9 mouse cellular contexts compared by ENCODE assay signal in genomic region chr4:124644974-124645433, GRCm38 (mm10). TPM values are rescaled to one million over a fixed set of nuclear protein-coding genes. Genes with fewer than 3 reads are reported as not detected.
A peak's percentile ranks its signal among the peaks of the same experiment; 100 is the strongest.
DNase-seq lines count a peak whose midpoint lies in the region; ATAC-seq lines count a peak whose summit lies in the region.
"Had no signal": no experiment of that assay in that cellular context is flagged by ENCODE, and none has a peak within 500 bp of the region (broad histone marks: within the 10 kb centered on the region; RNA-seq: fewer than 3 reads in every experiment).

No protein-coding gene starts in this region.

- no peak overlapping the region for H3K27ac ChIP-seq in stomach, embryonic 16.5 days (ENCODE audit: low read length)

- H3K9ac ChIP-seq in stomach, embryonic 16.5 days (ENCODE audit: low read length) = no peak overlapping the region

- no peak overlapping the region for H3K4me2 ChIP-seq in stomach, embryonic 16.5 days (ENCODE audit: low read depth, low read length)

- no peak overlapping the region for H3K4me3 ChIP-seq in stomach, embryonic 16.5 days (replicated peaks; ENCODE audit: low read length)
- H3K4me3 ChIP-seq: midbrain, embryonic 10.5 days had no signal

- H3K4me1 ChIP-seq in stomach, embryonic 16.5 days (ENCODE audit: control insufficient read depth, insufficient read depth, low read length) = peaks cover 6% of the 10 kb centered on the region; the same call in 1 of the 2 replicates

- no peaks in the 10 kb centered on the region for H3K36me3 ChIP-seq in stomach, embryonic 16.5 days (ENCODE audit: control insufficient read depth, insufficient read depth, low read length)
- H3K36me3 ChIP-seq: midbrain, embryonic 10.5 days had no signal

- WGBS in stomach, embryonic 16.5 days = 6% methylated on average over 3 of the region's 3 CpGs

- DNase-seq in urinary bladder, adult 18-20 months (ENCODE audit: low spot score in 2 of 2) = peak; percentile 36 to 61
- no peak for DNase-seq in urinary bladder, postnatal 4 days (ENCODE audit: low spot score in 2 of 2)
- DNase-seq in c-Kit-negative CD71-positive TER-119-positive erythroid progenitor cells, embryonic 14.5 days (ENCODE audit: low read depth, low spot score) = peak; percentile 28
- DNase-seq in kidney, postnatal 14 days = peak; percentile 14
- no peak for DNase-seq in right cerebral cortex, postnatal 10 days (ENCODE audit: low spot score in 2 of 2)
- no peak for DNase-seq in cerebellum, postnatal 25 days
- no peak for DNase-seq in layer of hippocampus, postnatal 25 days (ENCODE audit: extremely low spot score in 1 of 2, low spot score in 1 of 2)

- H3K9me3 ChIP-seq in stomach, embryonic 16.5 days (replicated peaks; ENCODE audit: control insufficient read depth, low read length) = no peaks in the 10 kb centered on the region
- H3K9me3 ChIP-seq: midbrain, embryonic 10.5 days had no signal

- peak; percentile 45; the same call in 1 of the 2 replicates for ATAC-seq in stomach, embryonic 16.5 days (ENCODE audit: insufficient read depth, low FRiP score)

- H3K27me3 ChIP-seq in stomach, embryonic 16.5 days (ENCODE audit: control insufficient read depth, insufficient read depth, low read length) = peaks cover 4% of the 10 kb centered on the region; the same call in 1 of the 2 replicates

RNA-seq across cellular contexts. Expression of gene Pou3f1, which starts 11.6 kb away (rescaled TPM):
- 0.13 and 0.14 TPM in 2 replicates for polyA plus RNA-seq in stomach, embryonic 16.5 days (2015; fragmentation: Nextera tagmentation; extraction: Ambion mirVana)
- total RNA-seq in layer of hippocampus, postnatal 25 days (2021) = 10 to 100 TPM; 46.3 to 49.8 TPM

RNA-seq across cellular contexts. Expression of gene 3100002H09Rik, which starts 34.4 kb away (rescaled TPM):
- not detected in 2 replicates for polyA plus RNA-seq in stomach, embryonic 16.5 days (2015; fragmentation: Nextera tagmentation; extraction: Ambion mirVana)
- total RNA-seq in layer of hippocampus, postnatal 25 days (2021) = 1 to 10 TPM in 1 of 2 experiments, not detected in 1; 1.6 TPM

RNA-seq across cellular contexts. Expression of gene Utp11, which starts 48.4 kb away (rescaled TPM):
- 85.7 and 88.8 TPM in 2 replicates for polyA plus RNA-seq in stomach, embryonic 16.5 days (2015; fragmentation: Nextera tagmentation; extraction: Ambion mirVana)
- total RNA-seq in layer of hippocampus, postnatal 25 days (2021) = 10 to 100 TPM; 15.1 to 16.6 TPM

RNA-seq across cellular contexts. Expression of gene Fhl3, which starts 55.5 kb away (rescaled TPM):
- polyA plus RNA-seq in stomach, embryonic 16.5 days (2015; fragmentation: Nextera tagmentation; extraction: Ambion mirVana) = 10.1 and 10.8 TPM in 2 replicates
- total RNA-seq in layer of hippocampus, postnatal 25 days (2021) = 1 to 10 TPM; 2.3 to 2.8 TPM

Comparison
In these comparisons a context has a peak if more than half of its experiments do, and no peak if none do; other contexts are left out.
1. DNase-seq: peak in urinary bladder, adult 18-20 months (2 of 2), c-Kit-negative CD71-positive TER-119-positive erythroid progenitor cells, embryonic 14.5 days (single experiment) and kidney, postnatal 14 days (single experiment); none in urinary bladder, postnatal 4 days (0 of 2), right cerebral cortex, postnatal 10 days (0 of 2), cerebellum, postnatal 25 days (0 of 2) and layer of hippocampus, postnatal 25 days (0 of 2).